Mouse (Mus musculus) gonadal fat pad, adult 2 months (tissue): ENCODE data around the gene Pdxp. TPM values are rescaled to one million over a fixed set of nuclear protein-coding genes. Genes with fewer than 3 reads are reported as not detected.
"Not testable (repeated sequence)": the region's sequence is repeated elsewhere in the genome, so short reads cannot be mapped to it uniquely, and the experiment has no call there.

Experiments
- DNase-seq: peaks from one replicate; pipeline ENCODE4 v3.0.0-alpha.2; 2012; ENCODE audit warnings: low read depth
- polyA plus RNA-seq: library from polyadenylated mRNA; depleted of rRNA; stranded (reverse); fragments of >200 nt; gene quantifications from 2 replicates; pipeline ENCODE4 v1.2.3, GENCODE M21; 2012; rRNA removed

Gene Pdxp
- polyA plus RNA-seq: 6.2 and 8.8 TPM in 2 replicates

DNA sequence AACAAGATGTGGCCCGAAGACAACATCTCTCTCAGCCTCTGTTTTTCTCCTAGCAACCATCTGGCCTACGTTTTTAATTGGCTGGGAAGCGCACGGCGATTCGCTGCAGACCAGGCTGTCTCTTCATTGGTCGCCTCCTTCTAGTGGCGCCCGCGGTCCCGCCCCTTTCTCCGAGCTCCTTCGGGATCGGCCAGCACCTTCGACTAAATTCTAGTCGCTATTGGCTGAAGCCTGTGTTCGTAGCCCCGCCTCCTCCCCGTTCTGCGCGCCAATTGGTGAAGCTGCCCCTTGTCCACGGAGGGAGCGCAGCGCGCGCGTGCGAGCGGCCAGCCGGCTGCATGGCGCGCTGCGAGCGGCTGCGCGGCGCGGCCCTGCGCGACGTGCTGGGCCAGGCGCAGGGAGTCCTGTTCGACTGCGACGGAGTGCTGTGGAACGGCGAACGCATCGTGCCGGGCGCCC is at the start of gene Pdxp:
Pdxp (plus strand) TSS at position 288 of the 459 bp plus-strand sequence.
- no peak for DNase-seq

DNA sequence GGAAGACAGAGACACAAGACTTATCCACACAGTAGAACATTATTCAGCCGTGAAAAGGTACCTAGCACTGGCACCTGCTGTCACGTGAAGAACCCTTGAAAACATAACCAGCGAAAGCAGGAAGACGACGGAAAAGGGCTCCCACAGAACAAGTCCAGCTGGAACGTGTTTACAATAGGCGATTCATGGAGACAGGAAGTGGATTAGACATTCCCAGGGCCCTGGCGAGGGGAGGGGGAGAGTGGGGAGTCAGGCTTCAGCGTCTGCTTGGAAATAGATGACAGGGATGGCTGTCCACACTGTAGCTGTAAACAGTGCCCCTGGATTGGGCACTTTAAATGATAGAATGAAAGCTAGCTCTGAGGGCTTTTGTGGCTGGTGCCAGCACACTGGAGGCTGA is 45.3 kb upstream of the Pdxp start:
- no peak for DNase-seq

DNA sequence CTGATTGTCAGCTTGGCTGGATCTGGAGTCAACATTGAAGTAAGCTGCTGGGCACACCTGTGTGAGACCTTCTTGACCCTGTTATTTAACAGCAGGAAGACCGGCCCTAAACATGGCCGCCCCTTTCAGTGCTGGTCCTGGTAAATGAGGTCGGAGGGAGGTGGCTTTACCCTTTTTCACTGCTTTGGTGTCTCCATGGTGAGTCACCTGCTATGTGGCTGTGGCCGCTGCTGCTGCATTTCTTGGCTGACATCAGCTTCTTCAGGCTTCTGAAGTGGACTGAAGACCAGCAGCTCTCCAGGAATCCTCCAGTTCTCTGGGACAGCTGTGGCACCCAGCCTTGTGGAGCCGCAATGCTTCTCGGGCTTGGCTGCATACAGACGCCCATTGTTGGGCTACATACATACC is 44.9 kb upstream of the Pdxp start:
- DNase-seq: no peak

DNA sequence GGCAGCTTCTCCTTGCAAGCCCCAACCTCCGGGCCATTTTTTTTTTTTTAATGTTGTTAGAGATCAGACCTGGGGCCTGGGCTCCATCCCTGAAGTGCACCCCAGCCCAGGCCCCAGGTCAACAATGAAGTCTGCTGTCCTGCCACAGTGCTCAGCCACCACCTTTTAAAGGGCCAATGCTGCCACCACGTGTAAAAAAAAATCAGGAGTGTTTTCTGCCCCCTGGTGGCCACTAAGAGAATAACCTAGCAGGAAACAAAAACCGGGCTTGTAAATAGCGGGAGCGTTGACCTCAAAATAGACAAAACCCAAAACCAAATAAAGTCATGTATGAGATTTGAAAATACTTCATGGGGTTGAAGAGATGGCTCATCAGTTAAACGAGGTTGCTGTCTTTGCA is 43.9 kb upstream of the Pdxp start:
- DNase-seq: no peak

DNA sequence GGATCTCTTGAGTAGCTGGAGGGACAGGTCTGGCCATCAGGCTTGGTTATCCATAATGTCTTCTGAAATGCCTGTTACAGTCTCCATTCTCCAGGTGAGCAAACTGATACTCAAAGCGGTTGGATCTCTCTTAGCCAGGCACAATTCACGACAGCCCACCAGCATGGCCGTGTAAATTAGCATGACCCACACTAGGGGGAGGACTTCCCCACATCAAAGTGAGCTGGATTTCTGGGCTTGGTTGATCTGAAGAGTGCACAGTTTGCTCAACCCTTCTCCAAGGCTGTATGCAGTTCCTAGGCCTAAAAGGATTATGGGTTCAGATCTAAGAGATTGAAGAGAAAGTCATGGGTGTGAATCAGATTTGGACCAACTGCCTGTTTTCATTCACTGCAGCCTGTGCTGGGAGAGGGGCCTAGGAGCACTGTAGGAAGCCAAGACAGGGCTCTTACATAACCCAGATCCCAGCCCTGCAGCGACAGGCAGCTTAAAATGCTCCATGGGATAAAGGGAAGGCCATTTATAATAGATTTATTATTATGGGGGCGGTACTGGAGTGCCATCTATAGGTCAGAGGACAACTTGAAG is 41.6 kb upstream of the Pdxp start:
- DNase-seq: peak; percentile 92

DNA sequence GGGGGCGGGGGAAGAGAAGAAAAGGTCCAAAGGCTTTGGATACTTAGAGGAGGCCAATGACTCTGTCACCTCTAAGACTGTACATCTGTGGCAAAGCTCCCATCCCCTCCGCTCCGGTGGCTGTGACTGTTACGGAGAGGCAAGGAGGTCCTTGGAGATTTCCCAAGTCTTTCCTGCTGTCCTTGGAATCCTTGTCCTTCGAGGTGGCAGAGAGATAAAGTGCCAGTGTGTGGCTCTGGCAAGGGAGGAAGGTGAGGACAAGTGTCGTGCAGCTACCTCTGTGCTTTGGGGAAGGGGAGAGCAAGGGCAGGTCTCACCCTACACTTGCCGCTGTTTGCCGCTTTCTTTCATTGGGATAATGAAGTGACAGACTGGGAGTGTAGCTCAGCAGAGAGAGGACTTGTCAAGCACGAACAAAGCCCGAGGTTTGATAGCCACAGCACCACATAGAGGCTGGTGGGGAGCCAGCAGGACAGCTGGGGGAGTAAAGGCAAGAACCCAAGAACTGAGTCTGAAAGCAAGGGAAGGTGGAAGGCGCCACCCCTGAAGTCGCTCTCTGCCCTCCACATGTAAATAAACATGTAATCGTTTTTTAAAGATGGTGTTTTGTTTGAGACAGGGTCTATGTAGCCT is 39.8 kb upstream of the Pdxp start:
- DNase-seq: no peak

DNA sequence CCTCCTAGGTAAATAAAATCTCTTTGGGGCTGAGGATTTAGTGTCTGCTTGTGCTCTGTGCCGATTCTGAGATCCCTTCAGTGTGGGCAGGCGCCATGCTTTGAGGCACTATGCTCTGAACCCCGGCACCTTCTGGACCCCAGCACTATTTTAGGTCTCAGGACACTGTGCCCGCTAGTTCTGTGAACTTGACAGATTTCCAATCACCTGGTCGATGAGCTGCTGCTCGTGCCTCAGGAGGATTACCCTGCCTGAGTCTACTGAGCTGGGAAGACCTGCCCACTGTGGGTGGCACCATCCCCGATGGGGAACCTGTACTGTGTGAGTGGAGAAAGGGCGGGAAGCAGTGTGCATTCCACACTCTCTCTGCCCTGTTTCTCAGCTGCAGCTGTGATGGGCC is 38.7 kb upstream of the Pdxp start:
- no peak for DNase-seq

DNA sequence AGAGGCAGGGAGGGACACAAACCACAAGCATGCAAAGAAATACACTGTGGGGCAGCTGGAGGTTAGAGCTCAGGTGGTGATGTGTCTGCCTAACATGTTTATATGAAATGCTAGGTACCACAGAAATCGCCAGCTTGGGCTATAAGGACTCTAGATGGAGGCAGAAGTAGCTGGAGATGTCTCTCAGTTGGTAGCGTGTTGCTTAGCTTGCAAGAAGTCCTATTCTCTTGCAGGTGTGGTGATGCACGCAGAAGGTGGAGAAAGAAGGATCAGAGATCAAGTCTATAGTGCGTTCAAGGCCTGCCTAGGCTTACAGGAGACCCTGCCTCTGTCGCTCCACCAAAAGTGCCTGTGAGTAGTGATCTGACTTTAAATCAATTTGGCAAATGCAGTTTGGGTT is 38.2 kb upstream of the Pdxp start:
- no peak for DNase-seq

DNA sequence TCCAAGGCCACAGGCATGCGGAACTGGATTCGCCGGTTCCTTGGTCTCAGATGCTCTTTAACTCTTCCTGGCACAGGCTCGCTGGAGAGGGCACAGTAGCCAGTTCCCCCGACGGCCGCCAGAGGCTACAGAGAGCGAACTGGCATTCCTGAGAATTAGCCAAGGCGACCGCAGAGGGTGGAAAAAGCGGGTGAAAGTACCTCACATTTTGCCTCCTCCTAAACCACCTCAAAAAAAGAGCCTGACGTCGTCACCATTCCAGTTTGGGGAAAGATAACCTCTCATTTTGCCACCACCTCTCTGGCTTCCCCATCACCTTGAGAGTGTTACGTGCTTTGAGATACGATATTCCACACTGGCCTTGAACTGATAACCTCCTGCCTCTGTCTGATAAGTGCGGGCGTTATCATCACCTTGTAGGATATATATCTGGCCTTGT is 37.4 kb upstream of the Pdxp start:
- DNase-seq: peak; percentile 93

DNA sequence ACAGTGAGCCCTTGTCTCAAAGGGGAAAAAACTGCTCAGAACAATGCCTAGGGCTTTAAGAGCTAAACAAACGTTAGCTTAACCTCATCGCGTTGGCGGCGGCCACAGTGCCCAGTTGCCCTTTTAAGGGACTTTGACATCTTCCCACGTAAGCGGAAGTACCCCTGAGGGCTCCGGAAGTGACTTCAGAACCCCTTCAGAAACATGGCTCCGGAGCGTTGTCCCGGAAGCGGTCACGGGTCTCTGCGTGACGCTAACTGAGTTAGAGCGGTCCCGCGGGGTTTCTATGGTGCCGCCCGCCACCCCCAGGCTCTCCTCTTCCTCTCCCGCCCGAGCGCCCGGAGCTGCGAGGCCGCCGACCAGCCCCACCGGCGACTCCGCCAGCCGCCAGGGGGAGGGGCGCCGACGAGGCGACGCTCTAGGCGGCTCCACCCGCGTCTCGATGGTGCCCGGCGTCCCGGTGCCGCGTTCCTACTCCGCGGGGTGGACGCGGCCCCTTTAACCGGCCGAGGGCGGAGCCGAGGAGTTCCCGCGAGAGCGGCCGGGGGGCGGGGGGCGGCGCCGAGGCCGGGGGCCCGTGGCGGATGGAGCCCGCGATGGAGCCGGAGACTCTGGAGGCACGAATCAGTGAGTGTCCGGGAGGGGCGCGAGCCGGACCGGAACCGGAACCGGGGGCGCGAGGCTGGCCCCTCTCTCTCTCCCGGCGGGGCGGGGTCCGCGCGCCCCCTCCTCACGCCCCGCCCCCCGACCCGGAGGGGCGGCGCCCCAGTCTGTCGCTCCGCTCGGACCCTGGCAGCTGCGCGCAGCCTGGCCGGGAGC is 36.5 kb upstream of the Pdxp start, which contains the start of gene Gga1:
Gga1 (plus strand) TSS at position 200 of the 819 bp plus-strand sequence.
- peak; percentile 87 for DNase-seq

DNA sequence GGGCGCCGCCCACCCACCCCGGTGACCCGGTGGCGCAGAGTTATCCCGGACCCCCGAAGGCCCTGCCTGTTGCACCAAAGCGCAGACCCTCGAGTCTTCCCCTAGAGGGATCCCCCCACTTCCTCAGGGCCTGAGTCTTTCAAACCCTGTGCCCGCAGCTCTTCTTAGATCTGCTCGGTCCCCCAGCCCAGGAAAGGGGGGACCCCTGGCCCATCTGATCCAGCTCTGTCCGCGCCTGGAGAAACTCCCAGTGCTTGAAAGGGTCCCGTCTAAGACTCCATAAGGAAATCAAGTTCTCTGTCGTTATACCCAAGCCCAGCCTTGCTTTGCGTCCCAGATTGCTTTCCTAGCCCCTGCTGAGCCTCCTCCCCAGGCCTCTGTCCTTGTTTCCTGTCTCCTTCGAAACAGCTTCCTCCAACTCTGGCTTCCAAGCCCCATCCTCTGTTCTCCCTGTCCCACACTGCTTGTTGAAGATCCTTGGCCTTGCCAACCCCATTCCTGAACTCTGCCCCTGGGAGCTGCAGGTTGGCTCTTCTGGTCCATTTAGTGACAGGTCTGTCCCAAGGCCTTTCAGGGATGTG is 35.8 kb upstream of the Pdxp start:
- no peak for DNase-seq

DNA sequence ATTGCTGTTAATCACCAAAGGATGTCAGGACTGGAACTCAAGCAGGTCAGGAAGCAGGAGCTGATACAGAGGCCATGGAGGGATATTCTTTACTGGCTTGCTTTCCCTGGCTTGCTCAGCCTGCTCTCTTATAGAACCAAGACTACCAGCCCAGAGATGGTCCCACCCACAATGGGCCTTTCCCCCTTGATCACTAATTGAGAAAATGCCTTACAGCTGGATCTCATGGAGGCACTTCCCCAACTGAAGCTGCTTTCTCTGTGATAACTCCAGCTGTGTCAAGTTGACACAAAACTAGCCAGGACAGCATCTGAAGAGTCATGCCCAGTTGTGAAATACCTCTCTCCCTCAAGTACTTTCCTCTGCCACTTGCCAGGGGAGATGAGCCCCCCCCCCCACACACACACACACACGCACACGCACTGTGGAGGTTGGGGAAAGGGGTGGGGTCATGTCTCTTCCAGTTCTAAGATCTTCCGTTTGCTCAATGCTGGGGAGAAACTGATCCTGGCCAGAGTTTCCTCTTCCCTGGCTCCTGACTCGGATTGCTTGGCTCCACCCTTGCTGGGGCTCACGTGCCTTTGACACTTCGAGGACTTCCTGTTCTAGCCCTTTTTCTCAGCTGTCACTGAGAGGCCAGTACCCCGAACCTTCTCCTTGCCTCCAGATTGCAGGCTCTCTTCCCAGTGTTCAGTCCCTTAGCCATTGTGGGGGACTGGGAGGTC is 34.8 kb upstream of the Pdxp start:
- DNase-seq: not testable (repeated sequence)

DNA sequence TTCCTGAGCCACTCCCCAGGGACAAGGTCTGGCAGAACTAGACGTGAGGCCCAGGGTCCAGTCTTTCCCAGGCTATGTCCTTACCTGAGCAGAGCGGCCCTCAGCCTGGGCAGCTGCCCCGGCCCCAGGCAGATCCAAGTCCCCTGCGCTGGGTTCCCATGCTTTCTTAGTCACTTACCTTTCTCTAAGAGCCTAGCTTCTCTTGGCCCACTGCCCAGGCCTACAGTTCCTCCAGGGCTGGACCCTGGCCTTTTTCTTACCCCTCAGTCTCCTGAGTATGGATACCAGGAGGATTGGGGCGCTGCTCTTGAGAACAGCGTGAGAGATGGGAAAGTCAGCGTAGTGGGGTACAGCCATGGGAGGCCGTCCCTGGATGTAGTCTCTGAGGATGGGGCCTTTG is 33.3 kb upstream of the Pdxp start:
- DNase-seq: no peak

DNA sequence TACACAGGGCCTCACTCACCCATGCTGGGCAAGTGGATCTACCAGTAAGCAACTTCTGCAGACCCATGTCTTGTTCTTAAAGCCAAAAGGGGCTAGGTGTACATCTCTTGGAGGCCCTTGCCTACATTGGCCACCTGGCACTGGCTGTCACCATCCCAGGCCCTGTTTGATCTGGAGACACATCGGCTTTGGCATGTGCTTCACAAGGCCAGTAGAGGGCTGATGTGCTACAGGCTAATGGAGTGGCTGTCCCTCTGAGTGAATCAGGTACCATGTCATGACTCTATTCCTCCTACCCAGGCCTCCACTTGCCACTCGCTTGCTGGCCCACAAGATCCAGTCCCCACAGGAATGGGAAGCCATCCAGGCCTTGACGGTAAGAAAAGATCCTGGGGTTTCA is 31.9 kb upstream of the Pdxp start:
- DNase-seq: no peak

DNA sequence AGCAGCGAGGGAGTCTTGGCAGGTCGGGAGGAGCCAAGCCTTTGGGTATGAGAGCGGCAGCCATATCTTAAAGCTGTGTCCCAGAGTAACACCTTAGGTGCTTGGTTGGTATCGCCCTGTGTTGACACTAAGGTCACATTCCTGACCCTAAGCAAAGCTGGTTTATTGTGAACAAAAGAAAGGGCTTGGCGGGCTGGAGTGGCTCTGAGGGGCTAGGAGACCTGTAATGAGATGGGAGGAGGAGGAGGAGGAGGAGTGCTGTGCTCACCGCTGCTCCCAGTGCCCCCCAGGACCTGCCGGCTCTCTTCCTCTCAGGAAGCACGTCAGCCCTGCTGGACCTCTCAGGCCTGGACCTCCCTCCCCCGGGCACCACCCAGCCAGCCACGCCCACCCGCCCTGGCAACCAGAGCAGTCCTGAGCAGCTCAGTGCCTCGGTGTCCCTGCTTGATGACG is 24.3 kb upstream of the Pdxp start:
- no peak for DNase-seq

DNA sequence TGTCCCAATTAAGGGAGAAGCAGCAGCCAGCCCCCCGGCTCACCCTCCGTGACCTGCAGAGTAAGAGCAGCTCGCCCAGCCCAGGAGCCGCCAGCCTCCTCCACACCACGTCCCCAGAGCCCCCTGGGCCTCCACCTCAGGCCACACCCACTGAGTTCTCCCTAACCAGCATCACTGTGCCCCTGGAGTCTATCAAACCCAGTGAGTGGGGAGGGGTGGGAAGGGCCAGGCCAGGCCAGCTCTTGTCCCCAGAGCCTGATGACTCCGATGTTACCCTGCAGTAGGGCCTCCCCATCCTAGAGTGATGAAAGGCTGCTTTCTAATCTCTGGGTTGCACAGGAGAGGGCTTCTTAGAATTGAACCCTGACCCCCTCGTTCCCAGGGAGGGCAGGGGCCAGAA is 21.3 kb upstream of the Pdxp start:
- no peak for DNase-seq

DNA sequence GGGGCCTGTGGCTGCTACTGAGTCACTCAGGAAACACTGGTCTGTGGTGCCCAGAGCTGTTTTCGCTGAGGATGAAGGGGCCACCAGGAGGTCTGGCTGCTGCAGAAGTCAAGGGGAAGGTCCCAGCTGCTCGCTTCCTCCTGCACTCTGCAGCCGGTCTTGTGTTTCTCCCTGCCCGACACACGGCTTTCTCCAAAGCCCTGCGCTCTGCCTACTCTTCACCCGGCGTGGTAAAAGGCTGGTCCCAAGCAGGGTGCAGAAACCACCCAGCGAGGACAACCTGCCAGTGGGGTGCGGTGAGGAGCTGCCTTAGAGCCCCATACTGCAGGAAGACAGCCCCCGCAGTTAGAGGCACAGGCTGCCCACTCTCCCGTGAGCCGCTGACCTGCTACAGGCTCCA is 19.0 kb upstream of the Pdxp start:
- no peak for DNase-seq

DNA sequence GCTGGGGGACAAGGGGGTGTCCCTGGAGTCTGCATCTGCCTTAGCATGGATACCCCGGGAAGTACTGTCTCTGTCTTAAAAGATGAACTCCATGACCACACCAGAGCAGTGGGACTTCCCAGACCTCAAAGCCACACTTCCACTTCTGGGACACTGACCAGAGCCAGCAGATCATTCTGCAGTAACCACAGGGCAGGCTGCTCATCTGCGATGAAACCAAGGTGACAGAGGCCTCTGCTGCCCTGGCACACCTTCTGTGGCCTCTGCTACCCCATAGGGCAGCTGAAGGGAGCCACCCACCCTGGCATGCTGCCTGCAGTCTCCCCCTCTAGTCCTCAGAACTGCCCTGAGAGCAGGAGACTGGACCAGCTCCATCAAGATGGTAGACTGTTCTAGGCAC is 18.0 kb upstream of the Pdxp start:
- DNase-seq: no peak

DNA sequence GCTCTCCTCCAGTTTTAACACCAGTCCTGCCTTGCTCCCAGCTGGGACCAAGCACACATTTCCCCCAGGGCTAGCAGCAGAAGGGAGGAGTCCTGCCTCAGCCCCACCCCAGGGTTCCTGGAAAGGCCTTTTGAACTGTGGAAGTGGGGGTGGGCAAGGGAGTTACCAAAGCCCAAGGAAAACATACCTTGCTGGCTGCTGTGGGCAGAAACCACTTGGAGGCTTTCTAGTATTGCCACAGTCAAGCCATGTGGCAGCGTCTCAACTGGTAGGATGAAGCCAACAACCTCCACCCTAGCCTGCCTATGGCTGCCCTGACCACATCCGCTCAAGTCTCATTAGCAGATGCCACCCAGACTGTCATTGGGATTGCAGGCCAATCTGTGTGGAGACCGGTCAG is 17.6 kb upstream of the Pdxp start:
- DNase-seq: no peak

DNA sequence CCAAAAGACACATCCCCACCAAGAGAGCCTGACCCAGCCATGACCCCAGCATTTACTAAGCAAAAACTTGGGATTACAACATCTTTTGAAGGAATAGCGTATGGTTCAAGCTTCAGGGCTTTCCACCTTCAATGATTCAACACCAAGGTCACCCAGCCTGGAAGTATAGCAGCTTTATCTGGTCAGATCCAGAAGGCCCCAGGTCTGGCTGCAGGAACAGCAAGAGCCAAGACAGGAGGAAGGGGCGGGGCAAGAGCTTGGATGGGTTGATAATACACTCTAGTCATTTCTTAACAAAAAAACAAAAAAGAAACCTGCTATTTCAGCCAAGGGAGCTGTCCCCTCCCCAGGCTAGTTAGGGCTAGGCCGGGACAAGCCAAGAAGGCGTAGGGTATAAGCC is 16.2 kb upstream of the Pdxp start:
- DNase-seq: no peak

DNA sequence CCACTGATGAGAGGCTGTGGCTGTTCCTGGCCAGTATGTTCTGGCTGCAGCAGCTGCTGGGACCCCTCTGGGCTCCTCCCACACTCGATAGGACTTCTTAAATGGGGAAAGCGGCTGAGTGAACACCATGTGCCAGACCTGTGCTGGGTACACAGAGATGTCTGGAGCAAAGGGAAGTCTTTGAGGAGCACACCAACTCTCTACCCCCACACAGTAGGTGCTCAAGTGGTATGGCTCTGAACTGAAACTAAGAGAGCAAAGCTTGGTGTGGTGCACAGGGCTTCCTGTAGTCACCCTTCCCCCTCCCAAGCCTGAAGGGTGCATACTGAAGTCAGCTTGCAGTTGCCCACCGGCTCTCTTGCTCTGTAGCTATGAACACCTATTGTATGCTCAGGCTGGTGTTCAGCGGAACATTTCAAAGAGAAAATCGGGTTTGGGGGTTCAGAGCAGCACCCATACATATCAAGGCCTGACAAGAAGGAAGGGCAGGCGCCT is 15.2 kb upstream of the Pdxp start:
- DNase-seq: no peak

DNA sequence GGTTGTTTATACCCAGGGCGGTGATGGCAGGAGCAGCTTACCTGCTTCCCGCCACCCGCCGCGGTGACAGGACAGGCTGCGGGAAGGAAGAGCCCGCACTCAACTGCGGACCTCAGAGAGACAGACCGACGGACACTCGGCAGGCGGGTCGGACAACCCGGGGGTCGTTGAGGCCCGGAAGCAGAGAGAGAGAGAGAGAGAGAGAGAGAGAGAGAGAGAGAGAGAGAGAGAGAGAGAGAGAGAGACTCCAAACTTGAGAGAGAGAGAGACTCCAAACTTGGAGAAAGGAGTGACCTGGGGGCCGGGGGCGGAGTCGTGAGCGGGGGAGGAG is 14.3 kb upstream of the Pdxp start, which contains the start of gene Gm49510:
Gm49510 (plus strand) TSS at position 259 of the 331 bp plus-strand sequence.
- no peak for DNase-seq
